Mouse (Mus musculus): ENCODE results near the gene Rassf10. TPM values are rescaled to one million over a fixed set of nuclear protein-coding genes. Genes with fewer than 3 reads are reported as not detected.

The Rassf10 gene
- total RNA-seq, 2 experiments from 2014 or later: not detected

- no peak for ATAC-seq (replicated peaks; ENCODE audit: low FRiP score, poor library complexity, severe bottlenecking)
Measured at GRCm38 (mm10) chr7:112955955-112956354, 2.2 kb downstream of the Rassf10 start.

- no peak for ATAC-seq (replicated peaks; ENCODE audit: low FRiP score, poor library complexity, severe bottlenecking)
Measured at GRCm38 (mm10) chr7:112956961-112957360, 3.2 kb downstream of the Rassf10 start.

GRCm38 (mm10) chr7:112957630-112958029, 3.9 kb downstream of the Rassf10 start:
- no peak for ATAC-seq (replicated peaks; ENCODE audit: low FRiP score, poor library complexity, severe bottlenecking)

GRCm38 (mm10) chr7:112966382-112966781, 12.6 kb downstream of the Rassf10 start:
- ATAC-seq (replicated peaks; ENCODE audit: low FRiP score, poor library complexity, severe bottlenecking): no peak

GRCm38 (mm10) chr7:112966786-112967185, 13.0 kb downstream of the Rassf10 start:
- ATAC-seq (replicated peaks; ENCODE audit: low FRiP score, poor library complexity, severe bottlenecking): no peak

- ATAC-seq (replicated peaks; ENCODE audit: low FRiP score, poor library complexity, severe bottlenecking): no peak
Measured at GRCm38 (mm10) chr7:112983316-112983715, 29.6 kb downstream of the Rassf10 start.

GRCm38 (mm10) chr7:112984704-112985577, 31.2 kb downstream of the Rassf10 start:
- ATAC-seq (replicated peaks; ENCODE audit: low FRiP score, poor library complexity, severe bottlenecking): no peak

GRCm38 (mm10) chr7:112985578-112985949, 31.8 kb downstream of the Rassf10 start:
- ATAC-seq (replicated peaks; ENCODE audit: low FRiP score, poor library complexity, severe bottlenecking): no peak

- no peak for ATAC-seq (replicated peaks; ENCODE audit: low FRiP score, poor library complexity, severe bottlenecking)
Measured at GRCm38 (mm10) chr7:112992928-112993327, 39.2 kb downstream of the Rassf10 start.

- no peak for ATAC-seq (replicated peaks; ENCODE audit: low FRiP score, poor library complexity, severe bottlenecking)
Measured at GRCm38 (mm10) chr7:113003565-113004255, 49.9 kb downstream of the Rassf10 start.

GRCm38 (mm10) chr7:113005726-113006125, 52.0 kb downstream of the Rassf10 start:
- ATAC-seq (replicated peaks; ENCODE audit: low FRiP score, poor library complexity, severe bottlenecking): no peak
